Mouse (Mus musculus) cerebellum, adult 2 months (tissue): ENCODE data around the gene Satb2.

Source experiments
- CTCF ChIP-seq: fragments of 200-500 bp; IDR thresholded peaks from 2 replicates; pipeline ENCODE4 v1.5.1; 2011; ENCODE audit warnings: low read depth, mild to moderate bottlenecking, control low read depth, low read length, moderate library complexity, borderline replicate concordance; ENCODE audit not compliant: insufficient read depth
- POLR2A ChIP-seq: fragments of 200-500 bp; IDR thresholded peaks from 2 replicates; pipeline ENCODE4 v1.6.1; 2011; ENCODE audit warnings: low read length, control low read depth, borderline replicate concordance; ENCODE audit not compliant: insufficient read depth

DNA sequence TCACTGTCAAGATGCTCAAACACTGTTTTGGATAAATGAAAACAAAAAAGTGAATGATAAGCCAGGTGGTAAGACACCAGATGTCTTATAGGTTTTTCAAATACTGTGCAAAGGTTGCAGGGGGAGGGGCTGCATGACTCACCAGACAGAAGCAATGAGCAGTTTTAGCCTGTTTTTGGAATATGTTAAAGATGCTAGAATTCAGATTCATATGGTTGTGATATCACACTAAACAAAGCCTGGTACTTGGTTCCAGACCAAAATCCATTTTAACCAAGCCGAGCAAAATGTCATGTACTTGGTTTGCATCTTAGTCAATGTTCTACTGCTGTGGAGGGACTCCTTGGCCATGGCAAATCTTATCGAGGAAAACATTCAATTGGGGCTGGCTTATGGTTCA lies 227.8 kb downstream of the Satb2 start:
- TF ChIP-seq CTCF (no peak), POLR2A (no peak)
